Mouse (Mus musculus) spleen, adult 12 weeks (tissue): Measurements from ENCODE around the gene Gm45618.

Experiments used
- DNase-seq: peaks from one replicate; pipeline ENCODE4 v3.0.0; 2022; ENCODE audit warnings: low spot score

Gene Gm45618

DNA sequence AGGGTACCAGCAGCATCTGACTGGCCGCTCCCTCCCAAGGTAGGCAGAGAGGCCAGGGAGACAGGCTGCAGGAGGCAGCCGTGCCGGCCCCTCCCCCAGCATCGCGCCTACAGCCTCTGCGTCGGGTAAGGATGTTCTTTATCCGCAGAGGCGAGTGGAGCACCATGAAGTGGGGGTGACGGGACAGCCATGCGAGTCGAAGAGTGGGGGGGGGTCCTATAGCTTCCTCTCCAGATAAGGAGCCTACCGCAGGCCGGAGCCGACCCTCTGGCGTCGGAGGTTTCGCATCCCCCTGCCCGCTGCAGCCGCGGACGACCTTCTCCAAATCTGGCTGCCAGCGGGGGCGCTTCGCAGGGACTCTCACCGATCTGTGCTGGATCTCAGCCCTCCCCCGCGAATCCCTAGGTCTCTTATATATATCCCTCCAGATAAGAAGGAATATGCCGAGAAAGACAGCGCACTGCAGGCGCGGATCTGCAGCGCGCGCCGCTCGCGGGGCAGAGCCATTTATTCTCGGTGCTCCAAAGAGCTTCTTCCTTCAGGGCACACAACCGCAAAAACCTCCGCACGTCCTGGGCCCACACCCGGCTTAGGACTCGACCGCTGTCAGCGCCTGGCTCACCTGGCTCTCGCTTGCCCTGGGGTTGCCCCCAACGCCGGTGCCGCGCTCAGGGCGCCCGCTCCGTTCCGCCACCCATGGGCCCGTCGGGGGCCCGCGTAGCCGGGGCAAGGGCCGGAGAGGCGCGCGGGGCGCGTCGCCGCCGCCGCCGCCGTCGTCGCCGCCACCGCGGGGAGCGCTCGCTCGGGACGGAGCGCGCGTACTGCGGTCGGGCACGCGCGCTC, 26.0 kb downstream of the Gm45618 start:
- peak; percentile 56 for DNase-seq

DNA sequence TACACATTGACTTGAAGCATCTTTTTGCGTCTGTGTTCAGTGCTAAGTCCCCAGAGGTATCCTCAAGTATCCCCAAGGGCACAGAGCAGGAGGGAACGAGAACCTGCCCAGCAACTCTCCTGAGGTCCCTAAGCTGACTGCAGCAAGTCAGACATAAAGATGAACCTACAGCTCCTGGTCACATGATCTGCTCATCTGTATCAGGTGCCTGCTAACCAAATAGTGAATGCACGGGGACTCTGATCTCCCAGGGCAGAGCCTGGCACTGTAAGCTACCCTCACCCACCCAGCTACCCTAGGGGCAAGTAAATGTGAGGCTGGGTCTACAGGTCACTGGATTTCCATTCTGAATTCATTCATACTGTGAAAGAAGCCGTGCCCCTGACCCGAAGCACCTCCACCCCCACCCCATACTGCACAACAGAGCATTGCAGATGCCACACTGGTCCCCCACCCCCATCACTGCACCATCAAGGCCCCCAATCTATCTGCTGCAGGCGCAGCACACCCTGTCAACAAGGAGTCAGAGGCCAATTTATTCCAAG, 26.8 kb downstream of the Gm45618 start:
- DNase-seq: no peak

DNA sequence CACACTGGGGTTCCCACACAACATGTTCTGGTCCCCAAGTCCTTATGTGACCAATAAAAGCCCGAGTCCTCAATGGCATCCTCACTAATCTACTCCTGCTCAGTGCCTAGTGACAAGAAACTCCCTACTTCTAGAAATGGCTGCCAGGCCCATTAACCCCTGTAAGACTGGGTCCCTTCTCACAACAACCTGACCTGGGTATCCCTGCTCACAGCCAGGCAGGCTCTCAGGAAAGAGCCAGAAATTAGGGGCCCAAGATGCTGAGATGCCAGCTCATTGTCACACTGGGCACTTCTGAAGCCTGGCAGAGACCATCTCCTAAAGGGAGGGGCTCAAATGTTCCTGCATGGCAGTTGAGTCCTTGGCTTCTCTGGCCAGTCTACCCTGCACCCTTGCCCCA, 27.5 kb downstream of the Gm45618 start:
- no peak for DNase-seq

GRCm38 (mm10) chr7:142091848-142092247, 28.7 kb downstream of the Gm45618 start:
- no peak for DNase-seq

DNA sequence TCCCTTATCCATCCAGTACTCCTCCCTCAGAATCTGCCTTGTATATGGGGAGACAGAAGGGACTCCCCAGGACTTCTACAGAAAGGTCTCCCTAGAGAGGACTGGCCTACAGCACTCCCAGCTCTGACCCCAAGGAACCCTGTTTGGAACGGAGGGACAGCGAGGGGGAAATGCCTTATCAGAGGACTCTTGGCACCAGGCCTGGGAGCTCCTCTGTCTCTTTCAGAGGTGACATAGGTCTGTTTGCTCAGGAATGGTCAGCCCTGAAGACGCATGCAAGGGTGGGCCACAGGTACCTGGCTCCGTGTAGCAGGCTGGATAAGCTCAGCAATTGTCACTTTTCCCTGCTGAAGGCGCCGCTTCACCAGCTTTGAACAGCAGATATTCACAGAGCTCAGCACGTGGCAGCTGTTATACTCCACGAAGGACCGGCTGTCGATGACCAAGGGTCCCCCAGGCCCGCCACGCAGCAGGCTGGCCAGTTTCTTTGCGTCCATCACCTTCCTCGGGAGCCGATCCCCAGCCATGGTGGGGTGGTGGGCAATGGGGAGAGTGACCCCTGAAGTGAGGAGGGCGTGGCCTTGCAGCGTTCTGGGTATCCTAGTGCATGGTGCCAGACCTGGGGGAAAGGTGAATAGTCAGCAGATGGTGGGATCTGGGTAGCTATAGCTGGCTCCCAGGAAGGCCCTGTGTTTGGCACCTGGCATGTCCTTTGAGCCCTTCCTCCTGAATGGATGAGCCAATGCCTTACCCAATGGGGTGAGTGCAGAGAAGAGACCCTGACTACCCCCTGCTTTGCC, 30.7 kb downstream of the Gm45618 start:
- no peak for DNase-seq

- DNase-seq: peak; percentile 47
Measured at GRCm38 (mm10) chr7:142088886-142089285, 31.6 kb downstream of the Gm45618 start.

DNA sequence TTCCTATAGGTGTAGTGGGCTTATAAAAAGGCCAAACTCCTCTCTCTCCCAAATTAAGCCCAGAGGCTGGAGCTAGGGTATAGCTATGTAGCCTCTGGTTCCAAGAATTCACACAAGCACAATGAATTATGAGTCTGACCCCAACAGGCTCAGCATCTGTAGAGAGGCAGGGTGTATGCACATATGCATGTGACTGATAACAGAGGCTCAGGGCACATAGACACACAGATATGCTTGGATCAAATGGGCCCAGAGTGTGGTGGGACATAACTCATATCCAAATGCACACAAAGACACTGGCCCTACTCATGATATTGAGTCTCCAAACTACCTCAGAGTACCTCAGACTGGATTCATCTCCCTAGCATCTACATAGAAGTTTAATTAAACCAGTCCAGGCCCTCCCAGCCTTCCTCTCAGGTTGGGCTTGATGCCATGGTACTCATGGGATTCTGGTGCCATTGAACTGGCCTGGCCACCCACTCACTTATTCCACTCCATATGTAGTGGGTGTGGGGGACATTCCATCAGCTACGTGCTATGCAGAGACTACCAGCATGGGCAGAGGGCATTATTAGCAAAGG, 33.4 kb downstream of the Gm45618 start:
- peak; percentile 48 for DNase-seq

DNA sequence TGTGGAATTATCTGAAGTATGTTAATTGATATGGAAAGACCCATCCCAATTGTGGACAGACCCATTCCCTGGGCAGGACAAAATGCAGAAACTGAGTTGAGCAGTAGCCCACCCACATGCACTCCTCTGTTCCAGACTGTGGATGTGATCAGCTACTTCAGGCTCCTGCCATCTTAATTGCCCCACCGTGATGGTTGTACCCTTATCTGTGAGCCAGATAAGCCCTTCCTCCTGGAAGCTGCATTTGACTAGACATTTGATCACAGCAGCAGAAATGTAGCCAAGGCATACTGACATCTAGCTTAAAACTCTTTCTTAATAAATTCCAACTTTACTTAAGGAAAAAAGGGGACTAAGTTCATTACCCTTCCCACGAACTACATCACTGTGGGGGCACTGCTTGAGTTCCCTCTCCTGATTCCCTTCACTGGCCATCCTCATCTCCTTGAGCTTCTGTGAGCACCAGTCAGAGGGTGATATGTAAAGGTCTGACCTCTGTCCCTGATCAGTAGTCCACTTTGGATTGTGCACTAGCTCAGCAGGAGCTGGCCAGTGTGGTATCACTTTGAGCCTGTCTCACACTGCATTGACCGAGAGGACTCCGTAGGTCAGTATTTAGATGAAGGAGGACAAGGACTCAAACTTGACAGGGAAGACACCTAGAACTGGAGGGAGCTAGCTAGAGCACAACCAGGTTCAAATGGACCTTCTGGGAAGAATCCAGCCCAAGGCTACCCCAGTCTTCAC, 34.2 kb downstream of the Gm45618 start:
- DNase-seq: no peak

- DNase-seq: no peak
Measured at GRCm38 (mm10) chr7:142084820-142085219, 35.7 kb downstream of the Gm45618 start.

DNA sequence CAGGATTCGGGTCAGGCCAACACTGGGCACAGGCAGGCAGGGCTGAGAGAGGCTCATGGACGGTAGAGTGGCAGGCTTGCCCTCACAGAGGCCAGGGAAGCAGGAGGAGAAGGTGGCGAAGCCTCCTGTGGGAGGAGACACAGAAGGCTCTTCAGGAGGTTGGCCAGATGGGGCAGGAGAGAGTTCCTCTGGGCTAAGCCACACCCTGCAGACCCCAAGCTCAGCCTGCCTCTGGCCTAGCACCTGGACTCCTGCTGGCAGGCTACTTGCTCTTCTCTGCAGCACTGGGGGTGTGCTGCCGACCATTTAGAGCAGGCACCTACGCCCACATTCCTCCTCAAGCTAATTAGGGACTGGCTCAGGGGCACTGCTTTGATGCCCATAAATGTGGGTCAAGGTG, 36.1 kb downstream of the Gm45618 start:
- DNase-seq: no peak

GRCm38 (mm10) chr7:142083588-142084317, 36.8 kb downstream of the Gm45618 start:
- DNase-seq: no peak

- DNase-seq: no peak
Measured at GRCm38 (mm10) chr7:142082607-142083006, 37.9 kb downstream of the Gm45618 start.

DNA sequence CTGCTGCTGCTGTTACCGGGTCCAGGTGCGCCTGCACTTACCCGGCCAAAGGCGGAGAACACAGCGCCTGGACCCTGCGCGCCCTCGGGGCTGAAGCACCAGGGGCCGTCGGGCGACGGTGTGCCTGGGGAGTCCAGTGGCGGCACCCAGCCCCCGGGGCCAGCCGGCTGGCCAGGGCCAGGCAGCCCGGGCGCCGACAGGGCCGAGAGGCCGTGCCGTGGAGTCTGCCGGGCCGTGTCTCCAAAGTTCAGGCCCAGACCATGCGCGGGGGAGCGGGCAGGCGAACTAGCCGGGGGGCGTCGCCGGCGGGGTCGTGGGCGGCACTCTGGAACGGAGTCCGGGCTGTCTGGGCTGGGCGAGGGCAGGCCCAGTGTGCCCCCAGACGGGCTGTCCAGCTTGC, 38.4 kb downstream of the Gm45618 start:
- no peak for DNase-seq

- no peak for DNase-seq
Measured at GRCm38 (mm10) chr7:142081736-142082135, 38.8 kb downstream of the Gm45618 start.

- no peak for DNase-seq
Measured at GRCm38 (mm10) chr7:142080876-142081275, 39.7 kb downstream of the Gm45618 start.

DNA sequence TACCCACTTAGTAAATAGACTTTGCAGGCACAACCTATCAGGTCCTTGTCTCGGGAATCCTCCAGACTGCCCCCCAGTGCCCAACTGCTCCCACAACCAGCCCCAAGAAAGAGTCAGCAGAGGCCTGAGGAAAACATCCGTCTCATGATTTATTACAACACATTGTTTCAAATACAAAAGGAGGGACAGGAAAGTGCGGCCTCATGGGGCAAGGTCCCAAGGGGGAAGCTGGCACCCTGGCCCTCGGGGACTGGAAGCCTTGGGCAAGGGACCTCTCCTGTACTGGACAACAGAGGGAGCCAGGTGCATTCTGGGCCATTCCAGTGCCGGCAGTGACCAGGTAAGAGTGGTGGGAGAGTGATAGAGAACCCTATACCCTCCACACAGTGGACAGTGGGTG, 41.2 kb downstream of the Gm45618 start:
- DNase-seq: no peak

DNA sequence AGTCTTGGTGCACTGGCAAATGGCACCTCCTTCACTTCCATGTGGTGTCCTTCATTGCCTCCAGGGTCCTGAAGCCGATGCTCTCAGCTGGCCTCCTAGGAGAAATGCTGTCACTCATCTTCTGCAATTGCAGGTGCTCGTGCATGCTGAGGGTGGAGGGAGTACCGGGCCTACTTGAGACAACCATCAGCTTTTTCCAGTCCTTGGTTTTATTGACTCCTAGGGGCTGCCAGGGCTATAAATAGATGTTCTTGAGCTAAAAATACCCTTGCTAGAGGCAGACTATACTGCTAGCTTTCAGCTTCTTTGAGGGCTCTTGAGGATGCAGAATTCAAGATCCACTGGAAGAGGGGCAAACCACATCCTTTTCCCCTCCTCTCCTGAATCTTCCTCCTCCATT, 43.4 kb downstream of the Gm45618 start:
- no peak for DNase-seq

DNA sequence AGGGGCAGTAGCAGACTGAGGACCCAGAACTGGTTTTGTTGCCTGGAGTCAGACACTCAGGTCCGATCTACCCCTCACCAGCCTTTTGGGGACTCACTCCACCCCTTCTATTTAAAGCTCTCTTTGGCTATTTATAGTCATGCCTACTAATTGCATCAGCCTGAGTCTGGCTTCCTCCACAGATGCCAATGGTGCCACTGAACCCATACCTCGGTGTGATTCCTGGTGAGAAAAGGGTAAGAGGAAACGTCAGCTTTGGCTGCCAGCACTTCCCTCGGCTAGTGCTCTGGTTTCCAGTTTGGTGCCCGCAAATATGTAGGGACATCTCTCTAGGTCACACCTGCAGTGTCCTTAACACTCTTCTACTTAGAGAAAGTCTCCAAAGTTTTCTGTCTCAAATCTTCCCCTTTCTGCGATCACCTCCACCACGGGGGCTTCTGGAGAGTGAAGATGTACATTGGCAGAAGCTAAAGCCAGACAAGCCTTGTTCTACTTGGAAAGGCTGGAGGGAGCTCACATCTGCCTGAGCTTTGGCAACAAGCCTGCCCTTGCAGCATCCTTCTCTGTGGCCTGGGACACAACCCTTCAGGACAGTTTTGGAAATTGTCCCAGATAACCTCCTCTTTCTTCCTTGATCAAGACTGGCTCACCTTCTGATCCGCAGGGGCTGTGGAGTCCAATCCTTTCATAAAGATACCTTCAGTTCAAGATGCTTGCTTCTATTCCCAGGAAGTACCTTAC, 46.2 kb downstream of the Gm45618 start:
- DNase-seq: no peak

DNA sequence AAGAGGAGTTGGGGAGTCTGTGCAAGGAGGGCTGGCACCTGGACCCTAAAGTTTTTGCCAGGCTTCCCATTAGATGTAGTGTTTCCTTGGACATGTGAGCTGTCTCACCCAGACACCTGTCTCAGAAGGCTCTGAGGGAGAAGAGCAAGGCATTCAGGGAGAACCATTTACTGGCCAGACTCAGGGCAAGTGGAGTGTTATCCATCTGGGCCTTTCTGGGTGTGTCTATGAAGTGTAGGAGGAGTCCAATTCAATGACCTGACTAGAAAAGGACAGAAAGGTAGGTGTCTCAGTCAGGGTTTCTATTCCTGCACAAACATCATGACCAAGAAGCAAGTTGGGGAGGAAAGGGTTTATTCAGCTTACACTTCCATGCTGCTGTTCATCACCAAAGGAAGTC, 48.8 kb downstream of the Gm45618 start:
- no peak for DNase-seq

GRCm38 (mm10) chr7:142071212-142071578, 49.3 kb downstream of the Gm45618 start:
- DNase-seq: no peak
